Mouse (Mus musculus) ES-E14 (cell line): ENCODE results near the gene Tbc1d23. TPM values are rescaled to one million over a fixed set of nuclear protein-coding genes. Genes with fewer than 3 reads are reported as not detected.

ENCODE experiments used
- DNase-seq: peaks from one replicate; pipeline ENCODE4 v3.0.0-alpha.2; 2013; ENCODE audit warnings: low read depth, low spot score
- H3K27ac ChIP-seq: 2 replicates; pipeline ENCODE4 v1.5.1; 2012; ENCODE audit warnings: low read depth, mild to moderate bottlenecking, low read length, moderate library complexity, mixed read lengths; ENCODE audit not compliant: poor library complexity, insufficient read depth, severe bottlenecking
- H3K36me3 ChIP-seq: 2 replicates; pipeline ENCODE4 v1.6.1; 2012; ENCODE audit warnings: mild to moderate bottlenecking, low read length, moderate library complexity, mixed read lengths; ENCODE audit not compliant: control insufficient read depth, poor library complexity, insufficient read depth, severe bottlenecking
- H3K4me1 ChIP-seq, 2 experiments: fragments of 150-350 bp in 1 of 2; sonication (generic) in 1 of 2; 2 replicates each; pipeline ENCODE4 v1.6.1; 2012; ENCODE audit warnings: low read length in 2 of 2, mild to moderate bottlenecking in 1 of 2, mixed read lengths in 1 of 2; ENCODE audit not compliant: control insufficient read depth in 2 of 2, insufficient read depth in 2 of 2, poor library complexity in 1 of 2
- H3K4me3 ChIP-seq, 2 experiments: fragments of 150-350 bp in 1 of 2; sonication (generic) in 1 of 2; 2 replicates each; pipeline ENCODE4 v1.5.1; 2012; ENCODE audit warnings: low read length in 2 of 2, low read depth in 1 of 2, mild to moderate bottlenecking in 1 of 2, mixed read lengths in 1 of 2; ENCODE audit not compliant: insufficient read depth in 1 of 2, poor library complexity in 1 of 2, severe bottlenecking in 1 of 2
- H3K9ac ChIP-seq: 2 replicates; pipeline ENCODE4 v1.6.1; 2012; ENCODE audit warnings: low read depth, mild to moderate bottlenecking, low read length, mixed read lengths; ENCODE audit not compliant: poor library complexity, insufficient read depth, severe bottlenecking
- H3K9me3 ChIP-seq: fragments of 150-350 bp; sonication (generic); 2 replicates; pipeline ENCODE4 v1.6.1; 2012; ENCODE audit warnings: low read depth, mild to moderate bottlenecking, low read length; ENCODE audit not compliant: control insufficient read depth, insufficient read depth
- CHD2 ChIP-seq: IDR thresholded peaks from 2 replicates; pipeline ENCODE4 v1.6.1; 2014; ENCODE audit warnings: mild to moderate bottlenecking, low read depth, low read length, inconsistent platforms
- HCFC1 ChIP-seq: IDR thresholded peaks from 2 replicates; pipeline ENCODE4 v1.6.1; 2012; ENCODE audit warnings: low read length, inconsistent platforms, borderline replicate concordance; ENCODE audit not compliant: insufficient read depth
- MAFK ChIP-seq: IDR thresholded peaks from 2 replicates; pipeline ENCODE4 v1.6.1; 2014; ENCODE audit warnings: mild to moderate bottlenecking, low read depth, low read length, inconsistent platforms; ENCODE audit not compliant: insufficient read depth
- ZC3H11A ChIP-seq: IDR thresholded peaks from 2 replicates; pipeline ENCODE4 v1.6.1; 2012; ENCODE audit warnings: low read depth, mild to moderate bottlenecking, inconsistent platforms, low read length, borderline replicate concordance
- ZNF384 ChIP-seq: IDR thresholded peaks from 2 replicates; pipeline ENCODE4 v1.6.1; 2012; ENCODE audit warnings: low read depth, low read length, inconsistent platforms
- in situ Hi-C, 2 experiments: fragments of 600-800 bp; cut with MboI; formaldehyde crosslinking; loops; one replicate each; pipeline ENCODE4 v1.15.1; 2025; ENCODE audit warnings: low sequenced_read_pairs in 2 of 2, inconsistent platforms in 1 of 2; ENCODE audit not compliant: unreplicated experiment in 2 of 2
- total RNA-seq: library from RNA; depleted of rRNA; stranded (reverse); fragments of 300-350 nt; gene quantifications from 2 replicates; pipeline ENCODE4 v1.2.3, GENCODE M21; 2012

Tbc1d23 gene
- total RNA-seq, 1 experiment, result 31.1 TPM

GRCm38 (mm10) chr16:57165157-57165556 lies 66.1 kb downstream of the Tbc1d23 start:
- no peak for DNase-seq
- Histone ChIP-seq H3K36me3 (peaks cover 16% of the 10 kb centered on the region), H3K27ac (no peak overlapping the region), H3K4me3 (no peak overlapping the region), H3K9ac (no peak overlapping the region), H3K9me3 (no peaks in the 10 kb centered on the region), H3K4me1 (peaks cover 2 to 5% of the 10 kb centered on the region in 2 experiments; a peak in 1 of 4 replicates)
- in situ Hi-C loops, result no loop called here
- TF ChIP-seq ZC3H11A (no peak), ZNF384 (no peak), HCFC1 (no peak), CHD2 (no peak), MAFK (no peak)

GRCm38 (mm10) chr16:57163694-57164093 lies 67.6 kb downstream of the Tbc1d23 start:
- in situ Hi-C loops, result no loop called here
- H3K27ac ChIP-seq, result no peak overlapping the region
- DNase-seq, result no peak
- no peak overlapping the region for H3K9ac ChIP-seq
- no peaks in the 10 kb centered on the region for H3K9me3 ChIP-seq
- peaks cover 2 to 5% of the 10 kb centered on the region in 2 experiments; a peak in 1 of 4 replicates for H3K4me1 ChIP-seq
- H3K36me3 ChIP-seq, result peaks cover 22% of the 10 kb centered on the region
- no peak for TF ChIP-seq ZNF384
- TF ChIP-seq MAFK, result no peak
- TF ChIP-seq HCFC1, result no peak
- no peak for TF ChIP-seq ZC3H11A
- no peak for TF ChIP-seq CHD2
- H3K4me3 ChIP-seq, result no peak overlapping the region

- Histone ChIP-seq H3K27ac (no peak overlapping the region), H3K9me3 (no peaks in the 10 kb centered on the region), H3K4me1 (peaks cover 2% of the 10 kb centered on the region in 2 experiments; a peak in 1 of 4 replicates), H3K4me3 (no peak overlapping the region), H3K36me3 (peaks cover 28% of the 10 kb centered on the region), H3K9ac (no peak overlapping the region)
- in situ Hi-C loops, result no loop called here
- TF ChIP-seq MAFK (no peak), HCFC1 (no peak), ZNF384 (no peak), CHD2 (no peak), ZC3H11A (no peak)
- DNase-seq, result no peak
Observed at GRCm38 (mm10) chr16:57162841-57163240, 68.5 kb downstream of the Tbc1d23 start.

GRCm38 (mm10) chr16:57159835-57160234 lies 71.5 kb downstream of the Tbc1d23 start:
- Histone ChIP-seq H3K4me1 (no peaks in the 10 kb centered on the region), H3K27ac (no peak overlapping the region), H3K4me3 (no peak overlapping the region), H3K9ac (no peak overlapping the region), H3K36me3 (peaks cover 27% of the 10 kb centered on the region), H3K9me3 (no peaks in the 10 kb centered on the region)
- no peak for TF ChIP-seq HCFC1
- in situ Hi-C loops, result no loop called here
- no peak for DNase-seq

GRCm38 (mm10) chr16:57157728-57158127 lies 73.6 kb downstream of the Tbc1d23 start:
- in situ Hi-C loops, result no loop called here
- no peak overlapping the region for H3K27ac ChIP-seq
- H3K9ac ChIP-seq, result no peak overlapping the region
- no peak overlapping the region for H3K4me3 ChIP-seq
- peaks cover 26% of the 10 kb centered on the region for H3K36me3 ChIP-seq
- TF ChIP-seq CHD2, result no peak
- no peak for DNase-seq
- H3K4me1 ChIP-seq, result no peaks in the 10 kb centered on the region
- no peaks in the 10 kb centered on the region for H3K9me3 ChIP-seq
